Mouse (Mus musculus) spleen, adult 2 months (tissue): ENCODE data around the gene Xylt2. TPM values are rescaled to one million over a fixed set of nuclear protein-coding genes. Genes with fewer than 3 reads are reported as not detected.

Experiments
- DNase-seq, 2 experiments: peaks; one replicate each; pipeline versions ENCODE4 v3.0.0 to v3.0.0-alpha.2; 2012 to 2021; ENCODE audit warnings: low spot score in 2 of 2, low read depth in 1 of 2
- H3K27ac ChIP-seq: fragments of 200-500 bp; 2 replicates; pipeline ENCODE4 v1.5.1; 2012; ENCODE audit warnings: low read length, inconsistent platforms; ENCODE audit not compliant: insufficient read depth
- H3K27me3 ChIP-seq: fragments of 200-500 bp; 2 replicates; pipeline ENCODE4 v1.6.1; 2012; ENCODE audit warnings: mild to moderate bottlenecking, moderate library complexity, low read length, inconsistent platforms; ENCODE audit not compliant: control insufficient read depth, insufficient read depth
- H3K36me3 ChIP-seq: fragments of 200-500 bp; 2 replicates; pipeline ENCODE4 v1.6.1; 2012; ENCODE audit warnings: mild to moderate bottlenecking, low read length, inconsistent platforms; ENCODE audit not compliant: control insufficient read depth, insufficient read depth
- H3K4me1 ChIP-seq: fragments of 200-500 bp; 2 replicates; pipeline ENCODE4 v1.6.1; 2011; ENCODE audit warnings: inconsistent platforms; ENCODE audit not compliant: control insufficient read depth, insufficient read depth, insufficient read length
- H3K4me3 ChIP-seq: fragments of 200-500 bp; 2 replicates; pipeline ENCODE4 v1.5.1; 2011; ENCODE audit warnings: mild to moderate bottlenecking, inconsistent platforms; ENCODE audit not compliant: insufficient read depth, insufficient read length; ENCODE audit errors: extremely low read depth
- CTCF ChIP-seq: fragments of 200-500 bp; IDR thresholded peaks from 2 replicates; pipeline ENCODE4 v1.5.1; 2011; ENCODE audit warnings: mild to moderate bottlenecking, inconsistent platforms; ENCODE audit not compliant: insufficient read depth, insufficient read length, insufficient replicate concordance; ENCODE audit errors: extremely low read depth
- POLR2A ChIP-seq: fragments of 200-500 bp; IDR thresholded peaks from 2 replicates; pipeline ENCODE4 v1.6.1; 2011; ENCODE audit warnings: low read depth, low read length, inconsistent platforms
- WGBS: fragments of 180-500 bp; shearing (Covaris S2); methylation state at CpG from one replicate; pipeline ENCODE4 v1.1.7; 2018; 5-methylcytosine and 5-hydroxymethylcytosine counted together
- polyA plus RNA-seq: library from polyadenylated mRNA; depleted of rRNA; stranded (reverse); fragments of >200 nt; gene quantifications from 2 replicates; pipeline ENCODE4 v1.2.3, GENCODE M21; 2012

The Xylt2 gene
- polyA plus RNA-seq, 1 experiment = 25.7 TPM

GRCm38 (mm10) chr11:94680639-94681038, 3.3 kb upstream of the Xylt2 start:
- no peak overlapping the region for H3K27ac ChIP-seq
- no peaks in the 10 kb centered on the region for H3K36me3 ChIP-seq
- no peak for DNase-seq
- H3K4me1 ChIP-seq = peaks cover 13% of the 10 kb centered on the region
- TF ChIP-seq CTCF = no peak
- no peak for TF ChIP-seq POLR2A
- H3K4me3 ChIP-seq = no peak overlapping the region
- no peaks in the 10 kb centered on the region for H3K27me3 ChIP-seq

GRCm38 (mm10) chr11:94677607-94678145, 361 bp upstream of the Xylt2 start:
- TF ChIP-seq CTCF (no peak), POLR2A (no peak)
- Histone ChIP-seq H3K4me3 (peak overlapping the region; percentile 53), H3K27ac (no peak overlapping the region), H3K36me3 (no peaks in the 10 kb centered on the region), H3K27me3 (no peaks in the 10 kb centered on the region), H3K4me1 (peaks cover 16% of the 10 kb centered on the region)
- 40% methylated on average over 15 of the region's 15 CpGs for whole genome bisulfite sequencing
- DNase-seq = no peak

- Histone ChIP-seq H3K4me1 (peaks cover 16% of the 10 kb centered on the region), H3K27me3 (no peaks in the 10 kb centered on the region), H3K4me3 (peak overlapping the region; percentile 99; the same call in 1 of the 2 replicates), H3K27ac (no peak overlapping the region), H3K36me3 (no peaks in the 10 kb centered on the region)
- no peak for DNase-seq
- 51% methylated on average over 4 of the region's 4 CpGs for WGBS
- TF ChIP-seq CTCF (no peak), POLR2A (no peak)
Observed at GRCm38 (mm10) chr11:94676308-94676707, 1.0 kb downstream of the Xylt2 start.

GRCm38 (mm10) chr11:94675446-94675845, 1.9 kb downstream of the Xylt2 start:
- Histone ChIP-seq H3K36me3 (no peaks in the 10 kb centered on the region), H3K27me3 (no peaks in the 10 kb centered on the region), H3K4me3 (no peak overlapping the region), H3K27ac (no peak overlapping the region), H3K4me1 (peaks cover 16% of the 10 kb centered on the region)
- no peak for TF ChIP-seq POLR2A
- no peak for TF ChIP-seq CTCF
- no peak for DNase-seq
- WGBS = 91% methylated on average over 5 of the region's 5 CpGs

- no peak for TF ChIP-seq POLR2A
- no peak for TF ChIP-seq CTCF
- Histone ChIP-seq H3K27ac (no peak overlapping the region), H3K4me3 (no peak overlapping the region), H3K27me3 (no peaks in the 10 kb centered on the region), H3K4me1 (peaks cover 16% of the 10 kb centered on the region), H3K36me3 (0 out of 2 replicates have a peak, but pooled peaks cover 1% of the 10 kb centered on the region)
- WGBS = 89% methylated on average over 5 of the region's 5 CpGs
- no peak for DNase-seq
Observed at GRCm38 (mm10) chr11:94674984-94675383, 2.3 kb downstream of the Xylt2 start.

GRCm38 (mm10) chr11:94665281-94665680, 12.0 kb downstream of the Xylt2 start:
- no peaks in the 10 kb centered on the region for H3K4me1 ChIP-seq
- no peaks in the 10 kb centered on the region for H3K27me3 ChIP-seq
- no peak overlapping the region for H3K4me3 ChIP-seq
- no peak for DNase-seq
- H3K36me3 ChIP-seq = peaks cover 37% of the 10 kb centered on the region
- TF ChIP-seq POLR2A (no peak), CTCF (no peak)
- no peak overlapping the region for H3K27ac ChIP-seq
- 88% methylated on average over 6 of the region's 6 CpGs for WGBS

- Histone ChIP-seq H3K4me3 (no peak overlapping the region), H3K36me3 (peaks cover 22% of the 10 kb centered on the region), H3K4me1 (no peaks in the 10 kb centered on the region), H3K27ac (no peak overlapping the region), H3K27me3 (no peaks in the 10 kb centered on the region)
- DNase-seq = no peak
- no peak for TF ChIP-seq POLR2A
- no peak for TF ChIP-seq CTCF
- 85% methylated on average over 1 of the region's 1 CpGs for WGBS
Observed at GRCm38 (mm10) chr11:94661344-94661743, 16.0 kb downstream of the Xylt2 start.
